Mouse (Mus musculus) ES-Bruce4 (cell line): ENCODE results near the gene Tmem189.

Experiments
- CTCF ChIP-seq: IDR thresholded peaks from one replicate; pipeline ENCODE4 v1.8.1; 2011; ENCODE audit warnings: low read depth, low read length
- POLR2A ChIP-seq: IDR thresholded peaks from one replicate; pipeline ENCODE4 v1.8.1; 2011; ENCODE audit warnings: low read length; ENCODE audit not compliant: insufficient read depth

GRCm38 (mm10) chr2:167633537-167633872 is 56.1 kb downstream of the Tmem189 start:
- TF ChIP-seq POLR2A: no peak
- no peak for TF ChIP-seq CTCF
